Mouse (Mus musculus) adrenal gland (tissue): ENCODE measurements around the gene Fgr.

ENCODE experiments used
- intact Hi-C: fragments of 180-260 bp; cut with DNase I; formaldehyde crosslinking; loops from one replicate; pipeline ENCODE4 v1.15.1; 2025

Gene Fgr

DNA sequence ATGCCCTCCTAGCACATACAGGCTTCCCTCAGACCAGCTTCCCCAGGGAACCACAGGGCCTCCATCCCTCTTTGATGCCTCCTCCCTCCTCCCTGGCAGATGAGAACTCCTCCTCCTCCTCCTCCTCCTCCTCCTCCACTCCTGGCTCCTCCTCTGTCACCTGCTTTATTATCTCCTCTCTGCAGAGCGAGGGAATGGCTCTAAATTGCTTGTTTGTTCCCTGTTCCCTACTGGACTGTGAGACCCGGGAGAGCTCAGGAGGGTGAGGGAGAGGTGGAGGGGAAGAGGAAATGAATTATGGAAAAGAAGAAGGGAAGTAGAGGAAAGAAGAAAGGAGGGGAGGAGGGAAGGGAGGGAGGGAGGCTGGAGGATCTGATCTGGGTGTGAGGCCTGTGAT, 18.5 kb upstream of the Fgr start:
- intact Hi-C loops: loop anchor here (2.0 kb wide), 1 partner anchor 45 kb away; no protein-coding TSS in a partner anchor

DNA sequence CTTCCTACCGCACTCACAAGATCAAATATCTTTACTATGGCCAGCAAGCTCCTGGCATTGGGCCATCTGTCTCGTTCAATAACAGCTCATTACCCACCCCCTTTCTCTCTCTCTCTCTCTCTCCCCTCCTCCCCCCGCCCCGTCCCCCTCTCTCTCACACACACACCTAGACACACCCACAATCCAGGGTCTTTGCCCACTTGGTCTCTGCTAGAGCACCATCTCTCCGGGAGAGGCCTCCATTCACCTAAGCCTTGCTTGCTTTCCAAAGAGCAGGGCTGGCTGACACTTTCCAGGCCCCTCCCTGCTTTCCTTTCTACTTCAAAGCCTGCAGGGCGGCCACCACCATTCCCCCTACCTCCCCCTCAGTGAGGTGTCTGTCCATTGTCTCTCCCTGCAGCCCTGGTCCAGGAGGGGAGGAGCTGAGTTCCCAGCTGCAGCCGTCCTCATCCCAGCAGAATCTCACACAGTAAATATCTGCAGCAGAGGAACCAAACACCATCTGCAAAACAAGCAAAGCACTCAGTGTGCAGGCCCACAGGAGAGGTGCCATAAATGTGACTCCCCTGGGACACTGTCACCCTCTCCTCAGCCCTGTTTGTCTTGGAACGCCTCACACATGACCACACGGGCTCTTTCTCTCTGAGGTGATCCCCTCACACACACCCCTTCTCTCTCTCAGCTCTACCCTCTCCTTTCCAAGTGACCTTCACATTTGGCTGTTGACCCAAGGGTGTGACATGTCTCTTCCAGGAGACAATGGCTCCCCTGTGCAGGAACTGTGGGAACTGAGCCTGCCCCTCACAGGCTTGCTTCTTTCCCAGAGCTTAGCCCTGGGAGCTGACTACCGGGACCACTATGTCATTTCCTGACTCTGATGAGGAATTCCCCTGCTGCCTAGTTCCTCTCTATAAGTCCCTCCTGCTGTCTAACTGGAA, 14.9 kb upstream of the Fgr start:
- intact Hi-C loops: no loop called here

DNA sequence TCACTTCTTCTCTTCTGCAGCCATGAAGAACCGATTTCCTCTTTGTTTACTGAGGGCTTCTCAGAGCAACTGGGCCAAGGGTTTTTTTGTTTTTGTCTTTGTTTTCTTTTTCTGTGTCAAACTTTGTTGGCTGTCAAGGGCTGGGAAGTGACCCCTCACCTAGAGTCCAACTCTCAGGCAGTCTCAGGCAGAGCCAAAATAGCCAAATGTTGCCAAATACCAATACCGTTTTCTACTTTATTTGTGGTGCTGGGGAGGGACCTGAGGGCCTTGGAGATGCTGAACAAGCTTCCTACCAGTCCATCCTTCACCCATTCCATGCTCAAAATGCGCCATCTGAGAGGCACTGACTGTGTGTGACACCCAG, 14.2 kb upstream of the Fgr start:
- intact Hi-C loops: no loop called here

DNA sequence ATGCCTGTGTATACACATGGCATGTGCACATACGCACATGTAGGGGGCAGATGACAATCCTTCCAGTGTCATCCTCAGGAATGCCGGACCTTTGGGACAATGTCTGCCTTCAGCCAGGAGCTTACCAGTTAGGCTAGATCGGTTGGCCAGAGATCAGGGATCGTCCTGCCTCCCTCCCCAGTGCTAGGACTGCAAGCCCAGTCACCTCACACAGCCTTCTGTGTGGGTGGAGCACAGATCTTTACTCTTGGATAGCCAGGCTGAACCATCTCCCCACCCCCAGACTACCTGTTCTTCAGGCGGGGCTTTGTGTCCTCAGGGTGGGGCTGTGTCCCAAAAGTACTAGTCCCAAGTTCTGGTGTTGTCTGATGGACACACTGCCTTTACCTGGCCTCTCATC, 13.6 kb upstream of the Fgr start:
- intact Hi-C loops: no loop called here

DNA sequence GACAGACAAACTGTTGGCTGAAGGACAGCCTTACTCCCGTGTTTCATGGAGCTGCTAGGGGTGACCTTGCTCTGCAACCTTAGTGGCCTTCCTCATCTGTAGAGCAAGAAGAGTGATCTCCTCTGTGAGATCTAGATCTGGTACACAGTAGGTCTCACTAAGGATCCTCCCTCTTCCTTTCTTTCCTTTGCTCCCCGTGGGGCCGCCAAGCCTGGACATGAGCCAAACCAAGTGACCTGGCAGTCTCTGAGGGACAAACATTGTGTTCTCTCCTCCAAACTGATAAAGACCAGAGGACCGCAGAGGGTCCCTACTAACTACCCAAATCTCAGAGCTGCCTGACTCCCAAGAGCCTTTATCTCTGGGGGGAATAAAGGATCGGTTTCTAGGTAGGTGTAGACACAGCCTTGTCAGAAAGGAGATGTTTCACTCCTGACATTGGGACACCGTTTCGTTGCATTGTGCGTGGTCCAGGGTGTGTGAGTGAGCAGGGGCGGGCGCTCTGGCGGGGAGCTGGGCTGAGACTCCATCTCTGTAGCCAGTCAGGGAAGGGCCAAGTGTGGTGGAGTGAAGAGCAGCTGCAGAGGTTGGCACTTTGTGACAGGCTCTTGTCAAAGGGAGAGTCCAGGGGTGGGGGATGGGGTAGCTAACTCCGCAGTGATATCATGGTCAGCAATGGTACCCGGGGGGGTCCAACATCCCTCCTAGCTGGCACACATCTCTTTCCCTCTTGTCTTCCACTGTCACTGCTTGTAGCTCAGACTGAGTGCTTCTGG, 12.8 kb upstream of the Fgr start:
- intact Hi-C loops: no loop called here

DNA sequence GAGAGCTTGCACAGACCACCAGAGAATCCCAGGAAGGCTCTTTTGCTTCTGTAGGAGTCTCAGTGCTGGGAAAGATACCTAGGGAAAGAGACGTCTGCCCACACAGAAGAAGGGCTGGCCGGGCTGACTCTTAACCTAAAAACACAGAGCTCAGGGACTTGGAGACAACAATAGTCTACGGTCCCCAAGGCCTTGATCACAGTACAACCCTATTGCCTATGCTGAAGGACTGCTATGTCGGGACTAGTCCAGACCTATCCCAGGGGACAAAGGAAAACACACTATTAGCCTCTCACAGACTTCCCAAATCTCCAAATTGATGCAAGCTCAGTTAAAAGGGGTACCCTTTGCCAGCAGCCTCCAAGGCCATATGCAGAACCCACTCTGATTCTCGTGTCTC, 12.0 kb upstream of the Fgr start:
- intact Hi-C loops: no loop called here

DNA sequence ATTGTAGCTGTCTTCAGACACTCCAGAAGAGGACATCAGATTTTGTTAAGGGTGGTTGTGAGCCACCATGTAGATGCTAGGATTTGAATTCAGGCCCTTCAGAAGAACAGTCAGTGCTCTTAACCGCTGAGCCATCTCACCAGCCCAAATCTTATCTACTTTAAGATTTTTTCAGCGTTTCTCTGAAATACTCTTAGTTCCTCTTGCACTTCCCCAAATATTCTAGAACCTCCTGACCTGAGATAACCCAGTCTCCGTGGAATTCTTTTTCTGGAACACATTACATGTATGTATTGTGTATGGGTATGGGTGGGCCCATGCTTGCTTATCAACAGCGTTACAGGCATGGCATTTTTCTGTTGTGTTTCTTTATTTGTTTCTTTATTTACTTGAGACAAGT, 11.3 kb upstream of the Fgr start:
- intact Hi-C loops: no loop called here

DNA sequence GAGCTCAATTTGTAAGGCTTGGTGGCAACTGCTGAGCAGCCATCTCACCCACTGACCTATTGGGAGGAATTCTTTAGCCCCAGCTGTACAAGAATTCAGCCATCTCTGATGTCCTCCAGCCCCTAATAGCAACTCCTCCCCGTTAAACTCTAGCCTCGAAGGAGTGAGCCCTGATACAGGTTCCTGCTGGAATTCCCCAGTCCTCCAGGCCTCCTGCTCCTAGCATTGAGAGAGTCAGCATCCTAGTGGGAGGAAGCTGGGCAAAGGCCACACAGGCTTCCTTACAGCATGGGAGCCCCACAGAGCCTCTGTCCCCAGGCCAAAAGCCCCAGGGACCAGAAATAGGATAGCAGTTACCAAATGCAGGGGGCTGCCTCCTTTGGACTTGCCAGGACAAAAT, 10.5 kb upstream of the Fgr start:
- intact Hi-C loops: no loop called here

DNA sequence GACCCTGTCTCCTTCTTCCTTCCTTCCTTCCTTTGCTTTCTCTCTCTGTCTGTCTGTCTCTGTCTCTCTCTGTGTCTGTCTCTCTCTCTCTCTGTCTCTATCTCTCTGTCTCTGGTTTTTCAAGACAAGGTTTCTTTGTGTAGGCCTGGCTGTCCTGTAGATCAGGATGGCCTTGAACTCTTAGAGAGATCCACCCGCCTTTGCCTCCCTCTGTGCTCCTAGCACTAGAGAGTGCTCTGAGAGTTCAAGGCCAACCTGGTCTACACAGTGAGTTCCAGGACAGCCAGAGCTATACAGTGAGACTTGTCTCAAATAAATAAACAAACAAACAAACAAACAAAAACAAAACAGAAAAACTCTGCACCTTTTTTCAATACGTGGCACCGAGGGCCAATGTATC, 9.8 kb upstream of the Fgr start:
- intact Hi-C loops: no loop called here

DNA sequence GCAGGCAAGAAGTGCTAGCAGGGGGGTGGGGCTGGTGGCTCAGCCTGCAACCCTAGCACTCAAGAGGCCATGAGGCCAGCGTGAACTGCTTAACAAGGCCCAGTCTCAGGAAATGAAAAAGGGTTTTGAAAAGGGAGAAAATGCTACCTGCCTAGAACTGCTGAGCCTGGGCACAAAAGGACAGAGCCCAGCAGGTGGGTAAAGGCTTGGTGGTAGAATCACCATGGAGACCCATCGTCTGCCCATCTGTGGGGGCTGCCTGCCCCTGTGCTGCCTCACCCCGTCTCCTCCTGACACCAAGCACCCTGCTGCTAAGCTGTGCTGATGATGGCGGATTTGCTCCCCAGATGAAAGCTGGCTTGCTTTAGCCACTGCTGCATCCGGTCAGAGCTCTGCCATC, 9.4 kb upstream of the Fgr start:
- intact Hi-C loops: no loop called here

DNA sequence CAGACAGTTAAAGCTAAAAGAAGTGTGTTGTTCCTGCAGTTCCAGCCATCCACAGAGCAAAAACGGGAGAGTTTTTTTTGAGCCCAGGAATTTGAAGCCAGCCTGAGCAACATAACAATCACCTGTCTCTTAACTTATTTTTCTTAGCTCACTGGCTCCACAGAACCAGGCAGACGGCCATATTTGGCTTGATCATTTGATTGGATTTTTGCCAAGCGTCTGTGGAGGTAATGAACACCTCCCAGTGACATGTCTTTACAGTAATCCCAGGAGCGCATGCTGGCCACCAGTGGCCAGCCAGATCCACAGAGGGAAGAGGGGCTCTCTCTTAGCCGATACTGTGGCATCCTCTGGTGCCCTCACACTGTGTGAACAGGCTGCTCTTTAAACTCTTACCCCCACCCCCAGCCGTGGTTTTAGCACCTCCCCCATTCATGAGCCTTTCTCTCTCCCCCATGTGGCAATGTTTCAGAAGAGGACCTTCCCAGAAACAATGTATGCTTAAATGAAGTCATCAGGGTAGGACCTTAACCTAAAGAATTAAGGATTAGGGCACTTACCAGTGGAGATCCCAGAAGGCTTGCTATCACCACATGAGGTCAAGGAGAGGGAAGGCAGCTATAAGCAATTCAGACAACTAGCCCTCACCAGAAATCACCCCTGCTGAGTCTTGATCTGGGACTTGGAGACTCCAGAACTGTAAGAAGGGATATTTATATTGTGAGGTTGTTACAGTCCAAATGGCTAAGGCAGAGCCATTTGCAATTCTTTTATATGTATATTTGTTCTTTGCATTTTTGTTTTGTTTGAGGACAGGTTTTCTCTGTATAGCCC, 5.6 kb upstream of the Fgr start:
- intact Hi-C loops: no loop called here

DNA sequence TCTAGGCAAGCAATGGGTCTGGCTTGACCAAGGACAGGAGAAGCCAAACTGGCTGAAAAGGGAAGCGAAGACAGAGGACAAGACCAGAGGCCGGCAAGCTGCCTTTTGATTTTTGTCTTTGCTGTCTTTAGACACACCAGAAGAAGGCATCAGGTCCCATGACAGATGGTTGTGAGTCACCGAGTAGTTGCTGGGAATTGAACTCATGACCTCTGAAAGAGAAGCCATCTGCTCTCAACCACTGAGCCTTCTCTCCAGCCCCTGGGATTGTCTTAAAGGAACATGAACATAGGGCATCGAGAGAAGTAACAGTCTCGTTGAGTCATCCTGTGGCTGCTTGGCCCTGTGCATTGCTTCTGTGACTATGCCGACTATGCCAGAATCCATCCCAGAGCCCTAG, 2.3 kb upstream of the Fgr start:
- intact Hi-C loops: no loop called here

DNA sequence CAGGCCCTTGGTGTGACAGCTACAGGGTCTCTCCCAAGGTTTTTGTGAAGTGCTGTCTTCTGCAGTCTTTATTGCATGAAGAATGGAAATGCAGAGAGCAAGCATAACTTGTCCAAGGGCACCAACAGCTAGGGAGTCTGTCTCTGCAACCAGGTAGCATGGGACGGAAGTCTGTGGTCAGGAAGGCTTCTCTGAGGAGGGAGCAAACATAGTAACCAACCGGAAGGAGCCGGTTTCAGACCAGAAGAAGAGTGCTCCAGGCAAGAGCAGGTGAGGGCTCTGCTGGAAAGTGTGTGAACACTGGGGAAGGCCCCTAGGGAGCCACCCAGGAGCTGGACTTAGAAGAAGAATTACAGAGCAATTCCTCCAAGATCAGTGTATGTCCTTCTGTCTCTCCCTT, 1.8 kb upstream of the Fgr start:
- intact Hi-C loops: no loop called here

DNA sequence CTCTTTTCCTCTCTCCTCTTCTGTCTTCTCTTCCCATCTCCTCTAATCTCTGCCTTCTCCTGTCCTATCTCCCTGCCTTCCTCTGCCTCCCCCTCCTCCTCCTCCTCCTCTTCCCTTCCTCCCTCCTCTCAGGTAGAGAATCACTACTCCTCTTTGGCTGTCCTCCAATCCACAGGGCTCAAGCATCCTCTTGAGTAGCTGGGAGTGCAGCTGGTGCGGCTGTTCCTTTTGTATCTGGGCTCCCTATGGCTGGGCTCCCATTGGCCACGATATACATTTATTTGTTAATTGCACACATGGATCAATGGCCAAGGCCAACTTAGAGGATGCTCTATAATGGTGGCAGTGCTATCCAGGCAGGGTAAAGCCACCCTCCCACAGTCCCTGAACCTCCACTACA, 1.3 kb upstream of the Fgr start:
- intact Hi-C loops: no loop called here

DNA sequence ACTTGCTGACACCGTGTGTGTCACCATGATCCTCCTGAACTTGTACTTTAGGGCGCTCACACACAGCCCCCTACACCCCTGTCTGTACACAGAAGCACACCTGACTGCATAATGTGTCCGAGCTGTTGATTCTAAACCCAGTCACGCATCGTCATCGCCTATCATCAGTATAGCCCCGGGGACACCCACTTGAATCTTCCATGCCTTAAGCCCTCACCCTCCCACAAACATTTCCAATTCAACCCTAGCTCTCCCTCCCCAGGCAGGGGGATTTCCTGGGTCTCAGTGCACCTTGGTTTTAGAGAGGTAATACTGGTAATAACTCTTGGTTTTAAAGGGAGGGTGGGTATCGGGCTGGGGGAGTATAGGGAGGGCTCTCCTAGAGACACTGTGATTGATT, 709 bp upstream of the Fgr start:
- intact Hi-C loops: no loop called here

DNA sequence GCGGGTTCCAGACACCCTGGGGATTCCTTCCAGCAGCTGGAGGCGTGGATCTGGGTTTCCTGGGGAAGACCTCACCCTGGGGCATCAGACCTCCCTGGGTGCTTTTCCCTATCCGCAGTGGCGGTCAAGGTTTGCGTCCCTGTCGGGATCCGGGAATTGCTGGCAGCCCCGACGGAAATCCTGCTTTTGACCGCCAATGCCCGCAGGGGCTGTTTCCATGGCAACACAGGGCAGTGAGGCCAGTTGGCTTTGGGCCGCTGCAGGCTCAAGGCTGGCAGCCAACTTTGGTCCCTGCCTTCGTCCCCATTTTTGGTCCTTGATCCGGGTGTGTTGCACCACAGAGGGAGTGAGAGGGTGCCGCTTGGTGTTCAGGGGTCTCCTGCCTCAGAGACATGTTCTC, 1.0 kb downstream of the Fgr start:
- intact Hi-C loops: no loop called here

DNA sequence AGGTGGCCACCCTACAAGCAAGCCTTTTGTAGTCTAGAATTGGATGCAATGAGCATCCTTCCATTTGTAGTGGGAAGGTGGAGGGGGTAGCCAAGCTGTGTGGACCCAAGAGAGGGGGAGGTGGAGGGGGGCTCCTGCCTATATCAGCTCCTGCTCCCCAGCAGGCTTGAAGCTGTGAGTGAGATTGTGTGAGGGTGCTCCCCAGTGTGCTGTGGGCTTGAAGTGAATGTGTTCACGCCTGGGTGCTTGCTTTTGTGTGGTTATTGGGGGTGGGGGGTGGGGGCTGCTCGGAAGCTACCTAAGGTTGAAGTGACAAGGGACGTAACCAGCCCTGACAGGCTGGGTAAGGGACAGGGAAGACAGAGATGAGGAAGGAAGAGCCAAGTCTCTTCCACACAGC, 1.9 kb downstream of the Fgr start:
- intact Hi-C loops: no loop called here

DNA sequence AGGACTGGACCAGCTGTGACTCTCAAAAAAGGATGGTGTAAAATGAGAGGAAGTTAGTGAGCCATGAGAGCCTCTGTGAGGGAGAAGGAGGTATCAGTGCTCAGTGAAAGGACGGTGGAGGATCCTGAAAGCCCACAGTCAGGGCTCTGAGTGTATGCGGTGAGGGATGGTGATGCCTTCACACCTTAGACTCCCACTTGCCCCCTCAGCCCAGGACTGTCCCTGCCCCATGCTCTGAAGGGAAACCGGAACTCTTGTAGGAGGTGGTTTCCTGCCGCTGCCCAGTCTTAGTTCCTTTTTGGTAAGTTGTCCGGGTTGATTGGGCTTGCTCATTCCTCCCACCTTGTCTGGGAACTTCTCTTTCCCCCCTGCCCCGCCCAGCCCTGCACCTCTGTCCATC, 2.8 kb downstream of the Fgr start:
- intact Hi-C loops: no loop called here

DNA sequence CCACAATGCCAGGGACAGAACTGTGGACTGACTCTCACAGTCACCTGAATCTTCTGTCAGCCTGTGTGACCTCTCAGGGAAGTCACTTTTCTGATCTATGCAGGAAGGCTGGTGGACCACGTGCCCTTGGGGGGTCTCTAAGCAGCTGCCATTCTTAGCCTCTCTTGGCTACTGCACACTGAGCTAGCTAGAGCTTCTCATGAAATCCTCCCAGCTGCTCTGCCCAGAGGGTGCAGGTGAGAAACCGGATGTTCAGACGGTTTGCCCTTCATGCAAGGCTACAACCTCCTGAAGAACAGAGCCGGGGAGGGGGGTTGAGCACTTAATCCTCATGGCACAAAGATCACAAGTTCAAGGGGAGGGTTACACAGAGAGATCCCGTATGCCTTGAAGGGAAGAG, 3.7 kb downstream of the Fgr start:
- intact Hi-C loops: no loop called here

DNA sequence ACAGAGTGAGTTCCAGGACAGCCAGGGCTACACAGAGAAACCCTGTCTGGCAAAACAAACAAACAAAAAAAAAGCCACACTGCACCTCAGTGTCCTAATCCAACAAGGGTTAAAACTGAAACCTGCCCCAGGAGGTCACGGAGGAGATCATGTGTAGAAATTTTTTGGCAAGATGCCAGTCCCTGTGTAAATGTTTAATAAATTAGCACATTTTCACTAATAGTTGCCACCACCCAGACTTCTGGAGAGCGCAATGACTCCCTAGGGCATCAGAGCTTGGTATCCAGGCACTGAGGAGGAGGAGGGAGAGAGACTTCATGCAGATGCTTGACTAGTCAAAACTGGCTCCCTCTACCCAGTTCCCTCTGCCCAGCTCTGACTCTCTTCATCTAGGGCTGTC, 5.3 kb downstream of the Fgr start:
- intact Hi-C loops: no loop called here

DNA sequence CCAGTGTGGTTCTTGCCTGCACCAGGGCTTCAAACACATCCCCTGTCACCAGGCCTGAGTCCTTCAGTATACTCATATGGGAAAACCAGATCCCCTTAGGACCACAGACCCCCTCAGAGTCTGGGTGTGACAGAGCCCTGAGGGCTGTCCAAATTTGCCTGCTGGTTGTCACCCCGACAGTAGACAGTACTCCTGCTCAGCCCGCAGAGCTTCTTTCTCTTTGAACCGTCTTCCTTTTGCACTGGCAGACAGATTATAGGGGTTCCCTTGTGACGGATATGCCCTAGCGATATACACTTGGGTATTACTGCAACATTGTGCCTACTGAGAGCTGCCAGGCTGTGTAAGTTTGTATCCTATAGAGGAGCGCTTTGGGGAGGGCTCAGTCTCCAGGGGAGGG, 7.7 kb downstream of the Fgr start:
- intact Hi-C loops: no loop called here

DNA sequence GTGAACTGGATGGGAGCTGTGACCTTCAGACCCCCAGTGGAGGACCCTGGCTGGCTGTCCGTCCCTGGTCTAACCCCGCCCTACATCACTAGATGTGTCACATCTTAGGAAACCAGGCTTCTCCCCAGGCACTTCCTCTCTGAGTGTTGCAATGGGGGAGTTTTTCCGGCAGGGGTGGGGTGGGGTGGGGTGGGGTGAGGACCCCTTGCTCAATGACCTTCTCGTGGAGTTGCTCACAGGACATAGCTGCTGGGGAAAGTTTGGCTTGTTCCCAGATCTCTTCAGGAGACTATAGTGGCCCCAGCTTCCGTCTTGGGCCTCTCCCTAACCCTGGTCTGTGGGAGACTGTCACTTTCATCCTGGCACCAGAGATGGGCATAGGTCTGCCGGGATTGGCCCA, 9.1 kb downstream of the Fgr start:
- intact Hi-C loops: no loop called here
